Mouse (Mus musculus) C2C12 (cell line): ENCODE results near the gene Rgcc. TPM values are rescaled to one million over a fixed set of nuclear protein-coding genes. Genes with fewer than 3 reads are reported as not detected.

Experiments used
- H3K27me3 ChIP-seq: one replicate; pipeline ENCODE4 v1.6.1; 2011; ENCODE audit not compliant: control insufficient read depth, insufficient read depth, insufficient read length
- H3K36me3 ChIP-seq: one replicate; pipeline ENCODE4 v1.6.1; 2011; ENCODE audit not compliant: control insufficient read depth, insufficient read depth
- H3K4me3 ChIP-seq: one replicate; pipeline ENCODE4 v1.5.1; 2011; ENCODE audit warnings: mild to moderate bottlenecking, control low read depth; ENCODE audit not compliant: poor library complexity, insufficient read depth, severe bottlenecking
- H3K79me2 ChIP-seq: one replicate; pipeline ENCODE4 v1.6.1; 2011; ENCODE audit not compliant: control insufficient read depth, insufficient read depth
- H3K79me3 ChIP-seq: one replicate; pipeline ENCODE4 v1.6.1; 2011; ENCODE audit warnings: low read depth, control low read depth
- H3ac ChIP-seq: one replicate; pipeline ENCODE3; 2011; ENCODE audit warnings: low read depth; ENCODE audit not compliant: control insufficient read depth, insufficient read length
- CEBPB ChIP-seq: IDR thresholded peaks from one replicate; pipeline ENCODE4 v1.6.1; 2011; ENCODE audit warnings: low read depth, mild to moderate bottlenecking, control low read depth, moderate library complexity
- CTCF ChIP-seq: IDR thresholded peaks from one replicate; pipeline ENCODE4 v1.5.1; 2011; ENCODE audit not compliant: control insufficient read depth, insufficient read depth, insufficient read length
- FOSL1 ChIP-seq: IDR thresholded peaks from one replicate; pipeline ENCODE4 v1.8.0; 2011; ENCODE audit warnings: mild to moderate bottlenecking, low read length; ENCODE audit not compliant: poor library complexity, insufficient read depth, severe bottlenecking
- MAX ChIP-seq: IDR thresholded peaks from one replicate; pipeline ENCODE4 v1.6.1; 2011; ENCODE audit warnings: mild to moderate bottlenecking, control low read depth
- MYOD1 ChIP-seq: IDR thresholded peaks from one replicate; pipeline ENCODE4 v1.6.1; 2011; ENCODE audit warnings: low read depth; ENCODE audit not compliant: control insufficient read depth, insufficient read length
- MYOG ChIP-seq: IDR thresholded peaks from one replicate; pipeline ENCODE4 v1.6.1; 2011; ENCODE audit not compliant: control insufficient read depth, insufficient read length; ENCODE audit errors: extremely low read depth
- USF1 ChIP-seq: IDR thresholded peaks from one replicate; pipeline ENCODE4 v1.6.1; 2011; ENCODE audit warnings: low read depth, mild to moderate bottlenecking, control low read depth, moderate library complexity
- polyA plus RNA-seq: library from polyadenylated mRNA; unstranded; fragments of >200 nt; fragmentation: generic; extraction: Trizol; gene quantifications from one replicate; pipeline ENCODE4 v1.2.1, GENCODE M21; 2012; ENCODE audit warnings: missing spikeins

Rgcc gene
- polyA plus RNA-seq, 1 experiment = 1.5 TPM

DNA sequence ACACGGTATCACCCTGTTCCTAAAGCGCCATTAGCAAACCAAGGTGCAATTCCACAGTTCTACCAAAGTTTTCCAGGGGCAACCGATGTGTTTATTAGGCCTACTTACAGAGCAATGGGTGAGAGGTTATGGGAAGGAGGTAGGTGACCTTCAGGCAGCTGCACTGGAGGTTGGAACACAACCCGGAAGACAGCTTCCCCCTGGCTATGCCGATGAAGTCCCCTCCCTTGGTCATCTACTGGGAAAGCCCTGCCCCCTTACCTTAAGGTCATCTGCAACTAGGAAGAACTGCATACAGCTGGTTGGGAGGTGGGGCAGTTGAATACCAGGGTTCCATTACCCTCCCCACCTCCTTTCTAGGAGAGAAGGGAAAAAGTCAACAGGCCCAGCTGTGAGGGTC, 15.9 kb downstream of the Rgcc start:
- H3K27me3 ChIP-seq = no peaks in the 10 kb centered on the region
- no peaks in the 10 kb centered on the region for H3K79me2 ChIP-seq
- H3ac ChIP-seq = no peak overlapping the region
- H3K36me3 ChIP-seq = no peaks in the 10 kb centered on the region
- TF ChIP-seq CTCF (no peak), MAX (no peak), FOSL1 (no peak), MYOG (no peak), MYOD1 (no peak), USF1 (no peak)
- no peak overlapping the region for H3K4me3 ChIP-seq
- no peaks in the 10 kb centered on the region for H3K79me3 ChIP-seq

DNA sequence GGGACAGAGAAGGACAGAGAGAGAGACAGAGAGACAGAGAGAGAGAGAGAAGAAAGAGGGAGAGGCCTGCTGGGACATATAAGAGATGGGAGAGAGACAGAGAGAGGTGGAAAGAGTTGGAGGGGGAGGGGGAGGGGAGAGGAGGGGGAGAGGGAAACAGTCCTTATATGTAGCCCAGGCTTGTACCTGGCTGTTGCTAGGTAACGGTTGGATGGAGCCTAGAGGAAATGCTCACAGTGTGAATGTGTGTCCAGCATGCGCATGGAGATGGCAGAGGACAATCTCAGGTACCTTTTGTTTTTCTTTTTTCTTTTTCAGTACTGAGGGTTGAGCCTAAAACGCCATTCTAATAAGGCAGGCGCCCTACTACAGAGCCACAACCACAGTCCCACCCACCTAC, 16.8 kb downstream of the Rgcc start:
- no peaks in the 10 kb centered on the region for H3K27me3 ChIP-seq
- no peak overlapping the region for H3K4me3 ChIP-seq
- TF ChIP-seq CTCF = no peak
- TF ChIP-seq MAX = no peak
- no peak for TF ChIP-seq USF1
- TF ChIP-seq FOSL1 = no peak
- TF ChIP-seq MYOG = no peak
- no peak for TF ChIP-seq MYOD1
- no peak for TF ChIP-seq CEBPB
- no peaks in the 10 kb centered on the region for H3K79me2 ChIP-seq
- no peaks in the 10 kb centered on the region for H3K36me3 ChIP-seq
- no peak overlapping the region for H3ac ChIP-seq
- H3K79me3 ChIP-seq = no peaks in the 10 kb centered on the region

DNA sequence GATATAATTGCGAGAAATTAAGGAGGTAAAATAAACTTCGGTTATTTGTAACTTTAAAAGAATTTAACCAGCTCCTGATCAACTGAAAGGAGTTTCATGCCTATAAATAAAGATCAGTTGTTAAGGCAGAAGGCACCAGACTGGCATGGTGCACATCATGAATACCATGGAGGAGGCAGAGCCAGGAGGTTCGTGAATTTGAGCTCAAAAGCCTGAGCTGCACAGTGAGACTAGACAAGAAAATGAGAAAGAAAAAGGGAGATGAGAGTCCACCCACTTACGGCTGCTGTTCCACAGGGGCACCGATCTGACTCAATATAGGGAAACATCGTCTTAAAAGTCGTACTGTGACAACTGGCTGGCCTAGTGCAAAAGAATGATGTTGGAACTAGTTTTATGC, 17.5 kb downstream of the Rgcc start:
- no peaks in the 10 kb centered on the region for H3K27me3 ChIP-seq
- no peaks in the 10 kb centered on the region for H3K79me2 ChIP-seq
- H3K4me3 ChIP-seq = no peak overlapping the region
- no peaks in the 10 kb centered on the region for H3K79me3 ChIP-seq
- TF ChIP-seq MAX (no peak), USF1 (no peak), FOSL1 (no peak), MYOG (no peak), CEBPB (no peak), CTCF (no peak), MYOD1 (no peak)
- no peak overlapping the region for H3ac ChIP-seq
- no peaks in the 10 kb centered on the region for H3K36me3 ChIP-seq

DNA sequence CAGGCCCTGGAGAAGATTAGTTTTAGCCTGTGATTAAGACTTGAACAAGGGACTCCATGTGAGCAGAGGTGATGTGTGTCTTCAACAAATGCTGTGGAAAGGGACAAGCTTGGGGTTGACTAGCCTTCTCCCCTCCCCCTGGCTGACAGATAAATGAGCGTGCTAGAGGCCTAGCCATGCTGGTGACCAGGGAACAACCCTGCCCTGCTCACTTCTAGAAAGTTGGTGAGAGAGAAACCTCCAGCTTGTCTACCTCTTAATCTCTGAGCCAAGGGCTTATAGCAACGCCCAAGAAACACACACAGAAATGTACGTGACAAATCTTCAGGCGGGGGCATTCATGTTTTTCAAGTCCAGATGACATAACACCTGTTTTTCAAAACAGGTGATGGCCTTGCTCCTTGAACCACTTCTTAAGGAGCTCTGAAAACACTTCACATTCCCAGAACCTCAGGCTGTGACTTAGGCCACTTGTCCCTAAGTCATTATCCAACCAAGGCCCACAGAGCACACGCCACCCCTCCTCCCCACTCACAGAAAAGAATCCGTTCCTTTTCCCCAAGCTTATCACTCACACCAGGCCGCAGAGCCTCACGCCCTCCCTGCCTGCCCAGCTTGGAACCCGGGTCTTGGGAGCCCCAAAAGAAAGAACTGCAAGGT, 19.4 kb downstream of the Rgcc start:
- H3K27me3 ChIP-seq = no peaks in the 10 kb centered on the region
- H3K36me3 ChIP-seq = no peaks in the 10 kb centered on the region
- no peaks in the 10 kb centered on the region for H3K79me2 ChIP-seq
- no peak overlapping the region for H3K4me3 ChIP-seq
- TF ChIP-seq MYOG (no peak), CTCF (no peak), CEBPB (no peak), MAX (no peak), FOSL1 (no peak), USF1 (no peak), MYOD1 (no peak)
- H3ac ChIP-seq = no peak overlapping the region
- no peaks in the 10 kb centered on the region for H3K79me3 ChIP-seq

DNA sequence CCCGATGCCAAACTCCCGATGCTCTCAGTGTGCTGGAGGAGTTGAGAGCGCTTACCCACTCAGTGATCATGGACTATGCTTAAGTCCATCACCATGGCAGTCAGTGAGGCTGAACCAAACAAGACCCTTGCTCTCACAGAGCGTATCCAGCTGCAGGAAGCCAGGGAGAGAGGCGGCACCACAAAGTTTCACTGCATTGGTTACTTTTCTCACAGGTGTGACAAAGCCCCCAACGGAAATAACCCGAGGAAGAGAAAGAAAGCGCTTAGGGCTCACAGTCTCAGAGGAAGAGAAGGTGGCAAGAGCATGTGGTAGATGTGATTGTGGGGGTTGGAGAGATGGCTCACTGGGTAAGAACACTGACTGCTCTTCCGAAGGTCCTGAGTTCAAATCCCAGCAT, 21.0 kb downstream of the Rgcc start:
- no peaks in the 10 kb centered on the region for H3K36me3 ChIP-seq
- no peaks in the 10 kb centered on the region for H3K27me3 ChIP-seq
- TF ChIP-seq MYOD1 (no peak), MAX (no peak), CTCF (no peak)
- no peak overlapping the region for H3K4me3 ChIP-seq
- H3ac ChIP-seq = no peak overlapping the region
- H3K79me2 ChIP-seq = no peaks in the 10 kb centered on the region
- no peaks in the 10 kb centered on the region for H3K79me3 ChIP-seq

DNA sequence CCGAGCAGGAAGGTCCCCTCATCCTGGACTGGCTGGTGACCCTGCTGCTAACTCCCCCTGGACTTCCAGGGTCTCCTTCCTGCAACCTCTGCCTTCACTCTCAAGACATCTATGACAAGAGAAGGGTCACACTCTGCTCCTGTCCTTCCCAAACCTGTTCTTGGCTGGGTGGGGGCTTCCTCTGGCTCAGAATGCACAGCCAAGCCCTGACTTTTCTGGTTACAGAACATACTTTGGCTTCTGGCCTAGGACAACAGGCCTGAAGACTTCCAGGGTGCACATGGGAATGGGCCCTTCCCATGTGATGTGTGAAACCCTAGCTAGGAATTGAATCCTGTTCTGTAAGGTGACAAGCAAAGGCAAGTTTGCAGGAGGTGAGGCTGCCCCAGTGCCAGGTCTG, 22.0 kb downstream of the Rgcc start:
- H3K4me3 ChIP-seq = no peak overlapping the region
- H3K27me3 ChIP-seq = no peaks in the 10 kb centered on the region
- no peaks in the 10 kb centered on the region for H3K36me3 ChIP-seq
- H3K79me2 ChIP-seq = no peaks in the 10 kb centered on the region
- H3ac ChIP-seq = no peak overlapping the region
- TF ChIP-seq MYOD1 (no peak), USF1 (no peak), FOSL1 (no peak), CEBPB (no peak), MYOG (no peak), MAX (no peak), CTCF (no peak)
- H3K79me3 ChIP-seq = no peaks in the 10 kb centered on the region
